Mouse (Mus musculus) forebrain, embryonic 14.5 days (tissue): Measurements from ENCODE around the gene Gm20388. TPM values are rescaled to one million over a fixed set of nuclear protein-coding genes. Genes with fewer than 3 reads are reported as not detected.

Experiments used
- ATAC-seq: fragments of 200-750 bp; cut with Nextera tagmentation; 2 replicates; pipeline ENCODE4 v1.8.0; 2017; ENCODE audit warnings: mild to moderate bottlenecking, moderate library complexity
- DNase-seq: peaks from one replicate; pipeline ENCODE4 v3.0.0-alpha.2; 2015; ENCODE audit warnings: low spot score
- H3K27ac ChIP-seq: fragments of 300-500 bp; sonication (generic); 2 replicates; pipeline ENCODE4 v1.5.1; 2014; ENCODE audit warnings: low read depth, mild to moderate bottlenecking, control low read depth, low read length, moderate library complexity
- H3K27me3 ChIP-seq: fragments of 300-500 bp; sonication (generic); replicated peaks from 2 replicates; pipeline ENCODE4 v1.6.1; 2014; ENCODE audit warnings: low read length, control low read depth, mixed read lengths; ENCODE audit not compliant: control insufficient read depth, insufficient read depth
- H3K36me3 ChIP-seq: fragments of 300-500 bp; sonication (generic); 2 replicates; pipeline ENCODE4 v1.6.1; 2014; ENCODE audit warnings: low read length, control low read depth; ENCODE audit not compliant: control insufficient read depth, insufficient read depth
- H3K4me1 ChIP-seq: fragments of 300-500 bp; sonication (generic); 2 replicates; pipeline ENCODE4 v1.6.1; 2014; ENCODE audit warnings: antibody characterized with exemption, low read length, control low read depth; ENCODE audit not compliant: control insufficient read depth, insufficient read depth
- H3K4me2 ChIP-seq: fragments of 300-500 bp; sonication (generic); 2 replicates; pipeline ENCODE4 v1.6.1; 2014; ENCODE audit warnings: mild to moderate bottlenecking, control low read depth, low read length
- H3K4me3 ChIP-seq: fragments of 300-500 bp; sonication (generic); 2 replicates; pipeline ENCODE4 v1.5.1; 2014; ENCODE audit warnings: low read depth, low read length, control low read depth
- H3K9ac ChIP-seq: fragments of 300-500 bp; sonication (generic); 2 replicates; pipeline ENCODE4 v1.6.1; 2014; ENCODE audit warnings: mild to moderate bottlenecking, low read length, control low read depth, moderate library complexity
- H3K9me3 ChIP-seq: fragments of 300-500 bp; sonication (generic); replicated peaks from 2 replicates; pipeline ENCODE4 v1.6.1; 2016; ENCODE audit warnings: low read length, control low read depth, mixed read lengths; ENCODE audit not compliant: control insufficient read depth
- WGBS: fragments of 180-500 bp; shearing (Covaris S2); extraction: QIAGEN DNeasy Blood & Tissue Kit; methylation state at CpG from one replicate; pipeline ENCODE4 v1.1.7; 2014; 5-methylcytosine and 5-hydroxymethylcytosine counted together
- polyA plus RNA-seq: library from polyadenylated mRNA; unstranded; fragments of >200 nt; fragmentation: Nextera tagmentation; extraction: Ambion mirVana; gene quantifications from 2 replicates; pipeline ENCODE4 v1.2.1, GENCODE M21; 2014

The Gm20388 gene
- polyA plus RNA-seq, 1 experiment from 2014 or later = 7.4 TPM

DNA sequence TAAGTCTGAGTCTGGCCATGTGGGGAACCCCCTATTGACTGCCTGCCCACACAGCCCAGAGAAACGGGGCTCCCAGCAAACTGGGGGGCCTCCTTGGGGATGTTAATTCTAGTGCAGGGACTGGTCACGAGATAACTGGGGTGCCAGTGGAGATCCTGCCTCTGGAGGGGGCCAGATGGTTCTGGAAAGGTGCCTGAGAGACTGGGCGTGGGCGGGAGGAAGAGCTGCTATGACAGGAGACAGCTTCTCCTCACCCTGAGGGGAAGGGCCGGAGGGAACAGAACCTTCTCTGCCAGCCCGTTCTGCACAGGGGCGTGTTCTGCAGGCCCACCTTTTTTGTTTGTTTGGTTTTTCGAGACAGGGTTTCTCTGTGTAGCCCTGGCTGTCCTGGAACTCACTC is 2955.6 kb downstream of the Gm20388 start:
- H3K9ac ChIP-seq = no peak overlapping the region
- no peaks in the 10 kb centered on the region for H3K36me3 ChIP-seq
- no peak for DNase-seq
- no peak overlapping the region for H3K27ac ChIP-seq
- no peak for ATAC-seq
- H3K9me3 ChIP-seq = peaks cover 13% of the 10 kb centered on the region; the same call in 1 of the 2 replicates
- H3K4me3 ChIP-seq = no peak overlapping the region
- no peak overlapping the region for H3K4me2 ChIP-seq
- H3K4me1 ChIP-seq = no peaks in the 10 kb centered on the region
- peaks cover 3% of the 10 kb centered on the region; the same call in 1 of the 2 replicates for H3K27me3 ChIP-seq
- 78% methylated on average over 8 of the region's 8 CpGs for WGBS

GRCm38 (mm10) chr8:122867982-122868381 is 2957.3 kb downstream of the Gm20388 start:
- H3K27me3 ChIP-seq = peaks cover 3% of the 10 kb centered on the region; the same call in 1 of the 2 replicates
- H3K4me3 ChIP-seq = no peak overlapping the region
- H3K36me3 ChIP-seq = no peaks in the 10 kb centered on the region
- no peak overlapping the region for H3K27ac ChIP-seq
- no peaks in the 10 kb centered on the region for H3K4me1 ChIP-seq
- H3K4me2 ChIP-seq = no peak overlapping the region
- WGBS = 79% methylated on average over 6 of the region's 6 CpGs
- H3K9me3 ChIP-seq = peaks cover 13% of the 10 kb centered on the region; the same call in 1 of the 2 replicates
- DNase-seq = no peak
- no peak for ATAC-seq
- no peak overlapping the region for H3K9ac ChIP-seq

GRCm38 (mm10) chr8:122870377-122870863 is 2959.8 kb downstream of the Gm20388 start:
- Histone ChIP-seq H3K27ac (no peak overlapping the region), H3K4me2 (no peak overlapping the region), H3K36me3 (no peaks in the 10 kb centered on the region), H3K9me3 (0 out of 2 replicates have a peak, but pooled peaks cover 4% of the 10 kb centered on the region), H3K4me1 (no peaks in the 10 kb centered on the region), H3K9ac (no peak overlapping the region), H3K27me3 (peaks cover 3% of the 10 kb centered on the region; the same call in 1 of the 2 replicates), H3K4me3 (no peak overlapping the region)
- ATAC-seq = no peak
- WGBS = 11% methylated on average over 30 of the region's 31 CpGs
- DNase-seq = no peak

- WGBS = 57% methylated on average over 9 of the region's 9 CpGs
- Histone ChIP-seq H3K9me3 (no peaks in the 10 kb centered on the region), H3K4me3 (no peak overlapping the region), H3K9ac (no peak overlapping the region), H3K4me2 (no peak overlapping the region), H3K36me3 (no peaks in the 10 kb centered on the region), H3K4me1 (no peaks in the 10 kb centered on the region), H3K27me3 (peaks cover 3% of the 10 kb centered on the region; the same call in 1 of the 2 replicates), H3K27ac (no peak overlapping the region)
- DNase-seq = no peak
- no peak for ATAC-seq
Measured at GRCm38 (mm10) chr8:122871663-122872062, 2961.0 kb downstream of the Gm20388 start.

- ATAC-seq (no peak), DNase-seq (peak; percentile 33)
- 55% methylated on average over 6 of the region's 6 CpGs for WGBS
Measured at GRCm38 (mm10) chr8:122873171-122873570, 2962.5 kb downstream of the Gm20388 start.

GRCm38 (mm10) chr8:122875186-122875585 is 2964.5 kb downstream of the Gm20388 start:
- no peaks in the 10 kb centered on the region for H3K4me1 ChIP-seq
- no peak overlapping the region for H3K27ac ChIP-seq
- no peak for ATAC-seq

More at GRCm38 (mm10) chr8:122873171-122873570, 2962.5 kb downstream of the Gm20388 start:
- no peaks in the 10 kb centered on the region for H3K36me3 ChIP-seq
- H3K4me1 ChIP-seq = no peaks in the 10 kb centered on the region
- H3K27me3 ChIP-seq = peaks cover 3% of the 10 kb centered on the region; the same call in 1 of the 2 replicates
- no peak overlapping the region for H3K27ac ChIP-seq
- H3K9me3 ChIP-seq = no peaks in the 10 kb centered on the region
- H3K4me3 ChIP-seq = no peak overlapping the region
- no peak overlapping the region for H3K9ac ChIP-seq
- H3K4me2 ChIP-seq = no peak overlapping the region

DNA sequence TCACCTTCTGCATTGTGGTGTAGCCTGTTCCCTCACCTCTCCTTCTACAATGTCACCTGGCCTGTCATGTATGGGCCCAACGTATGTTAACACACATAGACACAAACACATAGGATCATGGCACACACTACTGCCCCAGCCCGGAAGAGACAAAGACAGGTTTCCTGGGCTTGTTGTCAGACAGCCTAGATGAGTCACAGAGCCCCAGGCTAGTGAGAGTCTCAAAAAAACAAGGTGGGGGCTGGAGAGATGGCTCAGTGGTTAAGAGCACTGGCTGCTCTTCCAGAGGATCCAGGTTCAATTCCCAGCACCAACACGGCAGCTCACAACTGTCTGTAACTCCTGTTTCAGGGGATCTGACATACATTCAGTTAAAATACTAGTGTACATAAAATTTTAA is 2967.6 kb downstream of the Gm20388 start:
- DNase-seq (no peak), ATAC-seq (no peak)
- H3K9ac ChIP-seq = no peak overlapping the region
- H3K4me2 ChIP-seq = no peak overlapping the region
- H3K4me1 ChIP-seq = no peaks in the 10 kb centered on the region
- H3K4me3 ChIP-seq = no peak overlapping the region
- 87% methylated on average over 3 of the region's 3 CpGs for WGBS
- no peaks in the 10 kb centered on the region for H3K9me3 ChIP-seq
- H3K27ac ChIP-seq = no peak overlapping the region
- peaks cover 15% of the 10 kb centered on the region for H3K36me3 ChIP-seq
- H3K27me3 ChIP-seq = no peaks in the 10 kb centered on the region

More at GRCm38 (mm10) chr8:122875186-122875585, 2964.5 kb downstream of the Gm20388 start:
- no peak overlapping the region for H3K4me2 ChIP-seq
- no peak overlapping the region for H3K4me3 ChIP-seq
- 89% methylated on average over 5 of the region's 5 CpGs for WGBS
- H3K9me3 ChIP-seq = no peaks in the 10 kb centered on the region
- H3K27me3 ChIP-seq = peaks cover 3% of the 10 kb centered on the region; the same call in 1 of the 2 replicates
- DNase-seq = no peak
- no peaks in the 10 kb centered on the region for H3K36me3 ChIP-seq
- H3K9ac ChIP-seq = no peak overlapping the region

DNA sequence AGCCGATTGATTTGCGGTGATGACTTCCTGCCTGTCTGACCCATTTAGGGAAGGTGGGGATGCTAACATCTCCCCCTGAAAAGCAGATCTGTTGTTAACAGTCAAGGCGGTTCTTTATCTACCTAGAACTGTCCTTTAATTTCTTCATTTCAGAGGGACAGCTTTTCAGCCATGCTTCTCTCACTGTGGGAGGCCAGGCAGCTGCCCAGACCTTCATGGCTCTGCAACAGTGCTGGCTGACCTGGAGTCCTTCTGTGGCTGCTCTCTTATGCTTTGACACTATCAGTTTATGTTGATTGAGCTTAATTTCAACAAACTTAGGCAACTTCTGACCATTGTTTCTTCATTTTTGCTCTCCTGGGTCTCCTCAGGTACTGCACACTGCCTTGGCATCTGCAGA is 2969.7 kb downstream of the Gm20388 start:
- H3K9me3 ChIP-seq = no peaks in the 10 kb centered on the region
- no peaks in the 10 kb centered on the region for H3K27me3 ChIP-seq
- ATAC-seq (no peak), DNase-seq (no peak)
- H3K4me2 ChIP-seq = no peak overlapping the region
- no peak overlapping the region for H3K9ac ChIP-seq
- no peak overlapping the region for H3K27ac ChIP-seq
- 71% methylated on average over 3 of the region's 3 CpGs for WGBS
- no peak overlapping the region for H3K4me3 ChIP-seq
- peaks cover 35% of the 10 kb centered on the region for H3K36me3 ChIP-seq
- H3K4me1 ChIP-seq = no peaks in the 10 kb centered on the region

DNA sequence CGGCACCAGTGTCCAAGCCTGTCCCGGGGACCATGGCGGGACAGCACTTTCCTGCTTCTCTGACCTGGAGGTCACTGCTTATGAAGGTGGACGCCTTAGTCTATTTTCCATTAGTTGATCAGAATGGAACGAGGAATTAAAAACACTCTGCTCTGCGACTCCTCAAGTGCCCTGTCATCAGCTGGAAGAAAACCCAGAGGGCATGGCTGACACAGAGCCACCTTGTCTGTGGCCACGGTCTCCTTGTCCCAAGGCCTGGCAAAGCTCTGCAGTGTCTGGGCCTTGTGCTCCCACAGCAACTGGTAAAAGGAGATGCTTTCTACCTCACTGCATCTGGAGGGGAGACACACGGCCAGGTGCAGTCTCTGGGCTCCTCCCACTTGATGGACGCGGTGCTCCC is 2973.0 kb downstream of the Gm20388 start:
- Histone ChIP-seq H3K4me2 (no peak overlapping the region), H3K36me3 (peaks cover 68% of the 10 kb centered on the region), H3K9me3 (no peaks in the 10 kb centered on the region), H3K4me3 (no peak overlapping the region), H3K9ac (no peak overlapping the region), H3K27me3 (no peaks in the 10 kb centered on the region), H3K27ac (no peak overlapping the region), H3K4me1 (no peaks in the 10 kb centered on the region)
- no peak for ATAC-seq
- no peak for DNase-seq
- 89% methylated on average over 10 of the region's 10 CpGs for WGBS
